Mouse (Mus musculus): ENCODE results near the gene Kmt2b. TPM values are rescaled to one million over a fixed set of nuclear protein-coding genes. Genes with fewer than 3 reads are reported as not detected.

Gene Kmt2b
- polyA plus RNA-seq, 1 experiment from 2014 or later = 9.6 TPM

- peak; percentile 98 for DNase-seq (ENCODE audit: low spot score)
- Histone ChIP-seq H3K27ac (peak within 1 kb of the TSS; percentile 97), H3K36me3 (peaks cover 51% of the 10 kb centered on the region), H3K27me3 (ENCODE audit: insufficient read depth, poor library complexity, severe bottlenecking) (peaks cover 21% of the 10 kb centered on the region; the same call in 1 of the 2 replicates), H3K9me3 (no peaks in the 10 kb centered on the region), H3K4me1 (replicated peaks) (peaks cover 45% of the 10 kb centered on the region), H3K4me3 (peak within 1 kb of the TSS; percentile 78)
- under 1% methylated on average over 83 of the region's 84 CpGs for WGBS
These were observed 53.6 kb downstream of the Kmt2b start, which contains the start of gene Arhgap33 for GRCm38 (mm10) chr7:30534633-30535577. Gene Arhgap33 (minus strand): TSS chr7:30535060.

DNA sequence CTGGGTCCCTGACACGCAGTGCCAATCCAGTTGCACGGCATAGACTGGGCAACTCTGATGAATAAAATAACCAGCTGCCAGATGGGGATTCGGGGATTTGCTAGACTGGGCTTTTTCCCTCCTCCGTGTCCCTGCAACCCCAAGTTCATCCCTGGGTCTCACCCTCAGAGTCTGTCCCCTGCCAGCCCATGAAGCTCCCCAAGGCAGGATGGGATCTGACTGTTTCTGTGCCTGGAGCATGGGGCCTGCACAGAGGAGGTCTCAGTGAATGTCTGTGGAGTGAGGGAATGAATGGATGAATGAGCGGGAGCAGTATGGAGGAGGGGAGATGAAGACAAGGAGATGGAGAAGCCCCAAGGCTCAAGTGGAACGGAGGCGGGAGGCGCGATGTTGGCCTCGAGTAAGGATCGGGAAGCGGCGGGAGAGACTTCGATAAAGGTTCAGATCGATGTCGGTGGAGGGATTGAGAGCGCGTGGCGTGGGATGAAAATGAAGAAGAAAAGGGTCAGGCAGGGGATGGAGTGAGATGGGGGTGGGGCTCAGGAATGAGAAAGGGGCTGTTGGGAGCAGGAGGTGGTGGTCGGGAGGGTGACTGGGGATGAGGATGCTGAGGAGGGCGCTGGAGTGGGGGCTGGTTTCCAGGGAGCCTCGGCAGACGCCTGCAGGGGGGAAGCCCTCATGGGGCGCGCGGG is 54.4 kb downstream of the Kmt2b start:
- Histone ChIP-seq H3K27me3 (ENCODE audit: insufficient read depth, poor library complexity, severe bottlenecking) (peaks cover 21% of the 10 kb centered on the region; the same call in 1 of the 2 replicates), H3K4me3 (peak overlapping the region; percentile 78), H3K9me3 (no peaks in the 10 kb centered on the region), H3K27ac (peak overlapping the region; percentile 97), H3K36me3 (peaks cover 51% of the 10 kb centered on the region), H3K4me1 (replicated peaks) (peaks cover 45% of the 10 kb centered on the region)
- DNase-seq (ENCODE audit: low spot score) = no peak
- 6% methylated on average over 26 of the region's 26 CpGs for WGBS

DNA sequence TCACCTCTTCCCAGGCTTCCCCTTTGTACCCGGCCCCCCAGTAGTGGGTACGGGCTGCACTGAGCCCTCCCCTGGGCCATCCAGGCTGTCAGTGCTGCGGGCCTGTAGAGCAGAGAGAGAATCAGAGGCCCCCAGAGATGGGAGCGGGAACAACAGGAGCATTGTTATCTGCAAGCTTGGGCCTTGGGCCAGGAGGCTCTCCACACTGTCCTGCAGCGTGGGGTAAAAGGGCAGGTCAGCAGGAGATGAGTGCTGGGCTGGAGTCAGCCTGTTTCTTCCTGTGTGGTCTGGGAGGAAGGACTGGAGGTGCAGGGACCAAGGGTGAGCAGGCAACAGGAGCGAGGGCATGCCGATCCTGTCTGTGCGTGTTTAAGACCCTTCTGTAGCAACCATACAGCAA is 55.6 kb downstream of the Kmt2b start:
- peak overlapping the region; percentile 97 for H3K27ac ChIP-seq
- peaks cover 55% of the 10 kb centered on the region for H3K36me3 ChIP-seq
- DNase-seq (ENCODE audit: low spot score) = peak; percentile 67
- peaks cover 27% of the 10 kb centered on the region; the same call in 1 of the 2 replicates for H3K27me3 ChIP-seq (ENCODE audit: insufficient read depth, poor library complexity, severe bottlenecking)
- H3K4me1 ChIP-seq (replicated peaks) = peaks cover 45% of the 10 kb centered on the region
- H3K4me3 ChIP-seq = peak overlapping the region; percentile 78
- 5% methylated on average over 8 of the region's 8 CpGs for WGBS
- H3K9me3 ChIP-seq = no peaks in the 10 kb centered on the region

GRCm38 (mm10) chr7:30531291-30531815 is 57.2 kb downstream of the Kmt2b start:
- Histone ChIP-seq H3K4me3 (no peak overlapping the region), H3K9me3 (no peaks in the 10 kb centered on the region), H3K27me3 (ENCODE audit: insufficient read depth, poor library complexity, severe bottlenecking) (peaks cover 40% of the 10 kb centered on the region), H3K4me1 (replicated peaks) (peaks cover 54% of the 10 kb centered on the region), H3K27ac (no peak overlapping the region), H3K36me3 (peaks cover 67% of the 10 kb centered on the region)
- DNase-seq (ENCODE audit: low spot score) = no peak
- WGBS = 82% methylated on average over 9 of the region's 9 CpGs

DNA sequence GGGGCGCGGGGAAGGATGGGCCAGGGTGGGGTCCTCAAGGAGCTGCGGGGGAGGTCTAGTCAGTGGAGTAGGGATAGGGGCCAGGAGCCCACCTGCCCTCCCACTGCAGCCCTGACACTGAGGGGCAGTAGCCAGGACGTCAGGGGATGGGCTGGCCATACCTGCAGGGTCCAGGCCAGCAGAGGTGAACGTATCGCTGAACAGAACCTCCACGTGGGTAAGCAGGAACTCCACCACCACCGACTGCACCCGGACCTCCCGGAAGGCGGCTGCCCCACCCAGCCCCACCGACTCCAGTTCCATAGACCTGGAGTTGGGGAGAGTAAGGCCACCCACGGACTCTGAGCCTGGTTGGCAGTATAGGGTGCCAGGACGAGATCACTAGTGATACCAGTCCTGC is 61.5 kb downstream of the Kmt2b start:
- Histone ChIP-seq H3K27ac (no peak overlapping the region), H3K36me3 (peaks cover 96% of the 10 kb centered on the region), H3K4me1 (replicated peaks) (peaks cover 25% of the 10 kb centered on the region), H3K9me3 (no peaks in the 10 kb centered on the region), H3K4me3 (0 out of 2 replicates have a peak overlapping the region, but pooled peaks have one; percentile 20), H3K27me3 (ENCODE audit: insufficient read depth, poor library complexity, severe bottlenecking) (peaks cover 35% of the 10 kb centered on the region)
- no peak for DNase-seq (ENCODE audit: low spot score)
- WGBS = 85% methylated on average over 14 of the region's 14 CpGs

DNA sequence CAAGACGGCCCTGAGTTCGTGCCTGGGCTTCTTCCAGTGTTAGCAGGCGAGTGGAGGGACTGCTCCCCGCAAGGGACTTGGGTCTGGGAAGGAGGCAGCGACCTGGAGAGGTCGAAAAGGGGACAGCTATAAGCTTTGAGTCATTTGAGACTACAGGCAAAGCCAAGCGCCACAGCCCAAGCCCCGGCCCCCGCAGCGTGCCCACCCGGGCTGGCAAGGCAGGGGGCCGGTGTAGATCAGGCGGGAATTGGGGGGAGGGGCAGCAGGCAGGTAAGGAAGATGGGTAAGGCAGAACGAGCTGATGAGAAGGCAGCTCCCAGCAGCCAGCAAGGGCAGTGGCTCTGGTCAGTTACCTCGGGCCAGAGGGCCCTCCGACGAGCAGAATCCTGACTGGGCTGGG is 62.1 kb downstream of the Kmt2b start:
- H3K9me3 ChIP-seq = no peaks in the 10 kb centered on the region
- H3K4me1 ChIP-seq (replicated peaks) = peaks cover 25% of the 10 kb centered on the region
- H3K4me3 ChIP-seq = peak overlapping the region; percentile 20; the same call in 1 of the 2 replicates
- peaks cover 91% of the 10 kb centered on the region for H3K36me3 ChIP-seq
- WGBS = 23% methylated on average over 17 of the region's 17 CpGs
- H3K27me3 ChIP-seq (ENCODE audit: insufficient read depth, poor library complexity, severe bottlenecking) = peaks cover 32% of the 10 kb centered on the region
- 0 out of 2 replicates have a peak overlapping the region, but pooled peaks have one; percentile 24 for H3K27ac ChIP-seq
- DNase-seq (ENCODE audit: low spot score) = no peak

GRCm38 (mm10) chr7:30525954-30526353 is 62.6 kb downstream of the Kmt2b start:
- H3K9me3 ChIP-seq = no peaks in the 10 kb centered on the region
- no peak for DNase-seq (ENCODE audit: low spot score)
- H3K4me3 ChIP-seq = 0 out of 2 replicates have a peak overlapping the region, but pooled peaks have one; percentile 6
- 0 out of 2 replicates have a peak overlapping the region, but pooled peaks have one; percentile 24 for H3K27ac ChIP-seq
- 33% methylated on average over 10 of the region's 10 CpGs for WGBS
- H3K27me3 ChIP-seq (ENCODE audit: insufficient read depth, poor library complexity, severe bottlenecking) = peaks cover 30% of the 10 kb centered on the region
- peaks cover 26% of the 10 kb centered on the region for H3K4me1 ChIP-seq (replicated peaks)
- peaks cover 86% of the 10 kb centered on the region for H3K36me3 ChIP-seq

GRCm38 (mm10) chr7:30524487-30524886 is 64.0 kb downstream of the Kmt2b start:
- H3K27me3 ChIP-seq (ENCODE audit: insufficient read depth, poor library complexity, severe bottlenecking) = peaks cover 30% of the 10 kb centered on the region
- H3K36me3 ChIP-seq = peaks cover 71% of the 10 kb centered on the region
- H3K27ac ChIP-seq = no peak overlapping the region
- H3K4me1 ChIP-seq (replicated peaks) = peaks cover 36% of the 10 kb centered on the region
- no peak overlapping the region for H3K4me3 ChIP-seq
- WGBS = 81% methylated on average over 6 of the region's 6 CpGs
- no peak for DNase-seq (ENCODE audit: low spot score)
- no peaks in the 10 kb centered on the region for H3K9me3 ChIP-seq

- no peak for DNase-seq (ENCODE audit: low spot score)
- H3K4me3 ChIP-seq = no peak overlapping the region
- no peaks in the 10 kb centered on the region for H3K9me3 ChIP-seq
- H3K4me1 ChIP-seq (replicated peaks) = peaks cover 42% of the 10 kb centered on the region
- 80% methylated on average over 10 of the region's 10 CpGs for WGBS
- H3K27ac ChIP-seq = no peak overlapping the region
- H3K27me3 ChIP-seq (ENCODE audit: insufficient read depth, poor library complexity, severe bottlenecking) = peaks cover 23% of the 10 kb centered on the region
- H3K36me3 ChIP-seq = peaks cover 55% of the 10 kb centered on the region
These were observed 65.7 kb downstream of the Kmt2b start for GRCm38 (mm10) chr7:30522871-30523270.

GRCm38 (mm10) chr7:30520856-30521255 is 67.7 kb downstream of the Kmt2b start:
- Histone ChIP-seq H3K27me3 (ENCODE audit: insufficient read depth, poor library complexity, severe bottlenecking) (peaks cover 11% of the 10 kb centered on the region), H3K27ac (peak overlapping the region; percentile 17; the same call in 1 of the 2 replicates), H3K9me3 (no peaks in the 10 kb centered on the region), H3K4me1 (replicated peaks) (peaks cover 29% of the 10 kb centered on the region), H3K4me3 (no peak overlapping the region), H3K36me3 (peaks cover 35% of the 10 kb centered on the region)
- WGBS = 76% methylated on average over 5 of the region's 5 CpGs
- no peak for DNase-seq (ENCODE audit: low spot score)

GRCm38 (mm10) chr7:30520396-30520795 is 68.1 kb downstream of the Kmt2b start:
- no peak overlapping the region for H3K4me3 ChIP-seq
- DNase-seq (ENCODE audit: low spot score) = no peak
- H3K36me3 ChIP-seq = peaks cover 30% of the 10 kb centered on the region
- peak overlapping the region; percentile 17; the same call in 1 of the 2 replicates for H3K27ac ChIP-seq
- peaks cover 27% of the 10 kb centered on the region for H3K4me1 ChIP-seq (replicated peaks)
- no peaks in the 10 kb centered on the region for H3K9me3 ChIP-seq
- peaks cover 15% of the 10 kb centered on the region for H3K27me3 ChIP-seq (ENCODE audit: insufficient read depth, poor library complexity, severe bottlenecking)
- 64% methylated on average over 4 of the region's 4 CpGs for WGBS
